Mouse (Mus musculus) layer of hippocampus, adult 9-10 months (tissue): ENCODE data around the gene Stmnd1.
"Not testable (repeated sequence)": the region's sequence is repeated elsewhere in the genome, so short reads cannot be mapped to it uniquely, and the experiment has no call there.

Experiments used
- DNase-seq: peaks from one replicate; pipeline ENCODE4 v3.0.0; 2022; ENCODE audit warnings: low spot score

The Stmnd1 gene

GRCm38 (mm10) chr13:46273453-46274110 lies at the start of gene Stmnd1:
Gene Stmnd1, plus strand, starts transcription at chr13:46273721.
- no peak for DNase-seq

GRCm38 (mm10) chr13:46226956-46227355 lies 46.6 kb upstream of the Stmnd1 start:
- no peak for DNase-seq

- DNase-seq = no peak
Observed at GRCm38 (mm10) chr13:46227486-46227885, 46.0 kb upstream of the Stmnd1 start.

- not testable (repeated sequence) for DNase-seq
Observed at GRCm38 (mm10) chr13:46228750-46229149, 44.8 kb upstream of the Stmnd1 start.

GRCm38 (mm10) chr13:46231514-46232085 lies 41.9 kb upstream of the Stmnd1 start:
- no peak for DNase-seq

- no peak for DNase-seq
Observed at GRCm38 (mm10) chr13:46237723-46238349, 35.7 kb upstream of the Stmnd1 start.

- DNase-seq = peak; percentile 38
Observed at GRCm38 (mm10) chr13:46238796-46239195, 34.7 kb upstream of the Stmnd1 start.

- no peak for DNase-seq
Observed at GRCm38 (mm10) chr13:46241391-46242188, 31.9 kb upstream of the Stmnd1 start.

GRCm38 (mm10) chr13:46253753-46254152 lies 19.8 kb upstream of the Stmnd1 start:
- no peak for DNase-seq

- DNase-seq = no peak
Observed at GRCm38 (mm10) chr13:46254171-46254570, 19.4 kb upstream of the Stmnd1 start.

- DNase-seq = no peak
Observed at GRCm38 (mm10) chr13:46255616-46256015, 17.9 kb upstream of the Stmnd1 start.

- no peak for DNase-seq
Observed at GRCm38 (mm10) chr13:46257847-46258246, 15.7 kb upstream of the Stmnd1 start.

GRCm38 (mm10) chr13:46259526-46259925 lies 14.0 kb upstream of the Stmnd1 start:
- no peak for DNase-seq

GRCm38 (mm10) chr13:46261244-46261643 lies 12.3 kb upstream of the Stmnd1 start:
- no peak for DNase-seq

GRCm38 (mm10) chr13:46267783-46268182 lies 5.7 kb upstream of the Stmnd1 start:
- DNase-seq = no peak

GRCm38 (mm10) chr13:46268341-46268740 lies 5.2 kb upstream of the Stmnd1 start:
- DNase-seq = no peak

GRCm38 (mm10) chr13:46268815-46269445 lies 4.6 kb upstream of the Stmnd1 start:
- peak; percentile 42 for DNase-seq

GRCm38 (mm10) chr13:46272811-46273452 lies 589 bp upstream of the Stmnd1 start:
- no peak for DNase-seq

GRCm38 (mm10) chr13:46275701-46276100 lies 2.2 kb downstream of the Stmnd1 start:
- DNase-seq = peak; percentile 21

- no peak for DNase-seq
Observed at GRCm38 (mm10) chr13:46282543-46282942, 9.0 kb downstream of the Stmnd1 start.

- no peak for DNase-seq
Observed at GRCm38 (mm10) chr13:46287801-46288200, 14.3 kb downstream of the Stmnd1 start.

- no peak for DNase-seq
Observed at GRCm38 (mm10) chr13:46288372-46288771, 14.9 kb downstream of the Stmnd1 start.
